Mouse (Mus musculus) midbrain, embryonic 10.5 days (tissue): Measurements from ENCODE around the gene Ankrd6. TPM values are rescaled to one million over a fixed set of nuclear protein-coding genes. Genes with fewer than 3 reads are reported as not detected.

Source experiments
- DNase-seq: peaks from one replicate; pipeline ENCODE4 v3.0.0-alpha.2; 2017; ENCODE audit warnings: low spot score
- H3K27ac ChIP-seq: fragments of 300-500 bp; sonication (generic); replicated peaks from 2 replicates; pipeline ENCODE4 v1.5.1; 2016; ENCODE audit warnings: mild to moderate bottlenecking
- H3K27me3 ChIP-seq: fragments of 300-500 bp; sonication (generic); 2 replicates; pipeline ENCODE4 v1.6.1; 2016; ENCODE audit warnings: low read depth, mild to moderate bottlenecking; ENCODE audit not compliant: poor library complexity, severe bottlenecking
- H3K36me3 ChIP-seq: fragments of 300-500 bp; sonication (generic); 2 replicates; pipeline ENCODE4 v1.6.1; 2016; ENCODE audit warnings: mild to moderate bottlenecking, moderate library complexity
- H3K4me1 ChIP-seq: fragments of 300-500 bp; sonication (generic); 2 replicates; pipeline ENCODE4 v1.6.1; 2016
- H3K4me3 ChIP-seq: fragments of 300-500 bp; sonication (generic); 2 replicates; pipeline ENCODE4 v1.5.1; 2016; ENCODE audit warnings: mild to moderate bottlenecking, moderate library complexity
- H3K9me3 ChIP-seq: fragments of 300-500 bp; sonication (generic); replicated peaks from 2 replicates; pipeline ENCODE4 v1.6.1; 2016; ENCODE audit warnings: mild to moderate bottlenecking
- WGBS: fragments of 180-500 bp; shearing (Covaris S2); methylation state at CpG from one replicate; pipeline ENCODE4 v1.1.7; 2016; 5-methylcytosine and 5-hydroxymethylcytosine counted together
- polyA plus RNA-seq: library from polyadenylated mRNA; unstranded; fragments of >200 nt; fragmentation: Nextera tagmentation; extraction: Ambion mirVana; gene quantifications from 2 replicates; pipeline ENCODE4 v1.2.1, GENCODE M21; 2016

Gene Ankrd6
- polyA plus RNA-seq, 1 experiment from 2014 or later, result 23.7 TPM

- peaks cover 96% of the 10 kb centered on the region for H3K36me3 ChIP-seq
- no peak for DNase-seq
- H3K27me3 ChIP-seq, result no peaks in the 10 kb centered on the region
- H3K9me3 ChIP-seq, result no peaks in the 10 kb centered on the region
- no peak overlapping the region for H3K27ac ChIP-seq
- H3K4me1 ChIP-seq, result no peaks in the 10 kb centered on the region
- 93% methylated on average over 2 of the region's 2 CpGs for WGBS
- H3K4me3 ChIP-seq, result no peak overlapping the region
Observed at GRCm38 (mm10) chr4:32757430-32757829, 193.2 kb downstream of the Ankrd6 start.

Other genes starting within 250 kb of the Ankrd6 start
- 124 and 142 TPM in 2 replicates for gene Lyrm2, start 150.6 kb downstream of the Ankrd6 start, polyA plus RNA-seq
- 28.4 and 29.0 TPM in 2 replicates for gene Rragd, start 32.2 kb upstream of the Ankrd6 start, polyA plus RNA-seq
- 46.5 and 49.5 TPM in 2 replicates for gene Ube2j1, start 80.6 kb upstream of the Ankrd6 start, polyA plus RNA-seq
- 0.24 and 0.39 TPM in 2 replicates for gene Gabrr2, start 112.2 kb upstream of the Ankrd6 start, polyA plus RNA-seq
- 0.07 TPM in 1 of 2 replicates, not detected in the other for gene Gabrr1, start 181.7 kb upstream of the Ankrd6 start, polyA plus RNA-seq
- gene Pm20d2, start 238.9 kb upstream of the Ankrd6 start, polyA plus RNA-seq, result 1.1 TPM in 2 replicates